Mouse (Mus musculus): ENCODE measurements around the gene Prss27. TPM values are rescaled to one million over a fixed set of nuclear protein-coding genes. Genes with fewer than 3 reads are reported as not detected.

Prss27 gene
- polyA plus RNA-seq, 1 experiment from 2014 or later = 0.28 TPM

DNA sequence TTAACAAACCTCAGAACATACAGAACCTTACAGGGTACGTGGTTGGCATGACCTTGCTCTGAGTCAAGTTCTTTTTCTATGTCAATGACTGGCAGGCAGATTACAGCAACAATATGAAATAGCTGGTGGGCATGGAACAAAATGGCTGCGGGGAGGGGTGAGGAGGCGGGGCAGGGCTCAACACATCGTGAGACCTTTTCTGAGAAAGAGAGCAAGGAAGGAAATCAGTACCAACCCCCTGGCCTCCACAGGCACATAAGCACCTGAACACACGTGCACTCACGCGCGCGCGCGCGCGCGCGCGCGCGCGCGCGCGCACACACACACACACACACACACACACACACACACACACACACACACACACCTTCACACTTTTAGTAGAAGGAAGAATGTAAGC is 7.4 kb upstream of the Prss27 start:
- in situ Hi-C loops (cut with MboI; ENCODE audit: low pct_unique_long_range_greater_than_20kb) = no loop called here
- ATAC-seq (no peak), DNase-seq (ENCODE audit: low read depth, low spot score) (no peak)
- CTCF ChIA-PET = interaction anchor here (1.5 kb wide), 1 partner anchor 9 kb away, joined by 3 read pairs; no protein-coding TSS in a partner anchor
- H3K27me3 ChIP-seq = no peaks in the 10 kb centered on the region
- no peak for TF ChIP-seq CTCF (IDR thresholded peaks at IDR 0.05)
- POLR2A ChIA-PET = no interaction called here

DNA sequence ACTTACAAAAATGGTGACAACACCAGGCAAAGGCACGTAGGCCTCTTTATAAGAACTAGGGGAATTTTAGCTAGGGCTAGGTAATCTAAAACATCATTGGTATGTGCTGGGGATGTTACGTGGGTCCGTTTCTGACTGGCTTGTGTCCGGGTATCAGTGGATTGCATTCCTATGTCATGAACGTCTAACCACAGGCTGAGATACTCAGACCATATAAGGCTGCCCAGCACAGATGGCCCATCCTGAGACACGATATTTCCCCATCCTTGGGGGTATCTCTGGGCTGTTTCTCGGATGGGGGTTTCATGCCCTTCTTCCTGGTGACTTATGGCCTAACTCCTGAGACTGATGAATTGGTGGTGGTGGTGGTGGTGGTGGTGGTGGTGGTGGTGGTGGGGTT is 2.9 kb upstream of the Prss27 start:
- peak; percentile 47 for DNase-seq (ENCODE audit: low read depth, low spot score)
- ChIA-PET POLR2A (no interaction called here), CTCF (no interaction called here)
- TF ChIP-seq CTCF (IDR thresholded peaks at IDR 0.05) = no peak
- peak; percentile 97 for ATAC-seq
- no peaks in the 10 kb centered on the region for H3K27me3 ChIP-seq
- in situ Hi-C loops (cut with MboI; ENCODE audit: low pct_unique_long_range_greater_than_20kb) = no loop called here

DNA sequence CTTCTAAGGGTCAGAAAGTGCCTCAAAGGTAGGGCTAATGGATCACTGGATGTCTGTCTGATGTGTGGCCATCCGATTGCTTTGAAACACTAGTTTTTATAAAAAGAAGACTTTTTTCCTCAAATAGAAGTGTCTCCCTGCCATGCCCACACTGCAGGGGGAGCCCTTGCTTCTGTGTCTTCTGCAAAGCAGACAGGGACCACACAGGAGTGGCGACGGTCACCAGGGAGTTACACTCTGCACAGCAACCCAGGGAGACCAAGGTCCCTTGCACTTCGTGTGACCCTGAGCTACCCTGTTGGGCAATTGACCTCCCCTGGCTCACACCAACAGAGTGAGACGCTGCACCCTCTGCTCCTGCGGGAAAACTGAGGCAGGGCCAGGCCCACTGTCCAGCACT is 990 bp upstream of the Prss27 start:
- no peak for TF ChIP-seq CTCF (IDR thresholded peaks at IDR 0.05)
- no peaks in the 10 kb centered on the region for H3K27me3 ChIP-seq
- CTCF ChIA-PET = interaction anchor here (1.2 kb wide), 1 partner anchor 28 kb away, joined by 3 read pairs; no protein-coding TSS in a partner anchor
- in situ Hi-C loops (cut with MboI; ENCODE audit: low pct_unique_long_range_greater_than_20kb) = no loop called here
- POLR2A ChIA-PET = interaction anchor here (0.6 kb wide), 1 partner anchor 16 kb away, joined by 3 read pairs; no protein-coding TSS in a partner anchor
- DNase-seq (ENCODE audit: low read depth, low spot score) (no peak), ATAC-seq (no peak)

DNA sequence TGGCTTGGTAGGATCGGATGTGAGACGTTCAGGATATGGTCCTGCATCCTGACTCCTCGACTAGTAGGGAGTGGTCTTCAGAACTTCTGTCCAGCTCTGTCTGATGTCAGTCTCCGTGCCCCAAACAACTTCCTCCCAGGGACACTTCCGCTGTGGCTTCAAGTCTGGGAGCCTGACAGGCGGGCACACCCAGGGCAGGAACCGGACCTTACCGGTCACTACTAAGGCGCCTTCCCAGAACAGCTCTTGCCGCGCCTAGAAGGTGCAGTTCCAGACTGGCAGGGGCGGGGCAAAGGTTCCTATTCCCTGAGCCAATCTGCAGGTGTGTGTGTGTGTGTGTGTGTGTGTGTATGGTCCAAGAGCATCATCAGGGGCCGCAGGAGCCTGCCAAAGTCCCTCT is 584 bp upstream of the Prss27 start:
- no peaks in the 10 kb centered on the region for H3K27me3 ChIP-seq
- CTCF ChIA-PET = interaction anchor here (1.2 kb wide), 1 partner anchor 28 kb away, joined by 3 read pairs; no protein-coding TSS in a partner anchor
- DNase-seq (ENCODE audit: low read depth, low spot score) = no peak
- ATAC-seq = no peak
- TF ChIP-seq CTCF (IDR thresholded peaks at IDR 0.05) = no peak
- POLR2A ChIA-PET = no interaction called here
- in situ Hi-C loops (cut with MboI; ENCODE audit: low pct_unique_long_range_greater_than_20kb) = no loop called here

DNA sequence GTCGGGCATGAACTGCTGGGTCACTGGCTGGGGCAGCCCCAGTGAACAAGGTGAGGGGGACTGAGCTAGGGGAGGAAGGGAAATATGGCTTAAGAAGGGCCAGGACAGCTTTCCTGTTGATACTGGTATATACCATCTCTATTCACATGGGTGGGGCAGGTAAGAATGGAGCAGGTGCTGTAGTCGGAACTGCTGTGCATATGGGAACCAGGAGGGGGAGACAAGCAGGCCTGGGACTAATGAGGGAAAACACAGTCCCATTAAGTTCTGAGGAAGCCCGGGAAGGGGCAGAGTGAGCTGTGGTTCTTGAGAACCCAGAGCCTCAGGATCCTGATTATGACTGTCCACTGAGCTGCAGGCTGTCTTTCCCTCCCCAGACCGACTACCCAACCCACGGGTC is 6.5 kb downstream of the Prss27 start:
- no peak for ATAC-seq
- TF ChIP-seq CTCF (IDR thresholded peaks at IDR 0.05) = no peak
- no peaks in the 10 kb centered on the region for H3K27me3 ChIP-seq
- in situ Hi-C loops (cut with MboI; ENCODE audit: low pct_unique_long_range_greater_than_20kb) = loop anchor here (10.0 kb wide), 1 partner anchor 70 kb away; no protein-coding TSS in a partner anchor
- DNase-seq (ENCODE audit: low read depth, low spot score) = no peak
- ChIA-PET CTCF (interaction anchor here (2.0 kb wide), 1 partner anchor 10 kb away, joined by 5 read pairs; no protein-coding TSS in a partner anchor), POLR2A (no interaction called here)

DNA sequence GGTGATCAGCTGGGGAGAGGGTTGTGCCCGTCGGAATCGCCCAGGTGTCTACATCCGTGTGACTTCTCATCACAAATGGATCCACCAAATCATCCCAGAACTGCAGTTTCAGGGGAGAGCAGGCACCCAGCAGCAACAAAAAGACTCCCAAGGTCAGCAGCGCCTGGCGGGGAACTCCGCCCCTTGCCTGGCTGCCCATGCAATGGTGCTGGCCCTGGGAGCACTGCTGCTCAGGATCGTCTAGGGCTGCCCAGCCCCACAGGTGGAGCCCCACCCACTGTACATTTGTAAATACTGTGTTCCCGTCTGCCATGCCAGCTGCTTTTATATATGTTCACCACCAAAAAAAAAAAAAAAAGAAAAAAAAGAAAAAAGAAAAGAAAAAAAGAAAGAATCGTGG is 7.7 kb downstream of the Prss27 start:
- no peak for TF ChIP-seq CTCF (IDR thresholded peaks at IDR 0.05)
- in situ Hi-C loops (cut with MboI; ENCODE audit: low pct_unique_long_range_greater_than_20kb) = loop anchor here (10.0 kb wide), 1 partner anchor 71 kb away; no protein-coding TSS in a partner anchor
- H3K27me3 ChIP-seq = no peaks in the 10 kb centered on the region
- ATAC-seq (no peak), DNase-seq (ENCODE audit: low read depth, low spot score) (no peak)
- POLR2A ChIA-PET = interaction anchor here (1.2 kb wide), 1 partner anchor 10 kb away, joined by 3 read pairs; no protein-coding TSS in a partner anchor
- CTCF ChIA-PET = interaction anchor here (0.8 to 2.0 kb wide), 2 partner anchors 8 to 22 kb away, joined by 3 to 5 read pairs; no protein-coding TSS in a partner anchor

DNA sequence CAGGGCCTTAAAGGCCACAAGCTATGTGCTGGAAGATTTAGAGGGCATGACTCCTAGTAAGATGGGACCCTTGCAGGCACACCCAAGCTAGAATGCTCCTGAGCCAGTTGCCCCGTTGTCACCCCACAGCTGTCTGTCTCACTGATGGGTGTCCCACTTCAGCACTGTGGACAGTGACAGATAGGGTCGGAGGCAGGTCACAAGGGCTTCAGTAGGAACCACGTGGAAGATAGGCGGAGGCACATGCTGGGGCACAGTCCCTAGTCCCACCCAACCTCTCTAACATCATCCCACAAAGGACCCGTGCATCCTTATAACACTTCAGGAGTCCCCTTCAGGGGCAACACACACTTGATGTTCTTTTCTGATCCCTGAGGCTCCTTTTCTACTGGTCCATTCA is 8.1 kb downstream of the Prss27 start:
- ATAC-seq = no peak

DNA sequence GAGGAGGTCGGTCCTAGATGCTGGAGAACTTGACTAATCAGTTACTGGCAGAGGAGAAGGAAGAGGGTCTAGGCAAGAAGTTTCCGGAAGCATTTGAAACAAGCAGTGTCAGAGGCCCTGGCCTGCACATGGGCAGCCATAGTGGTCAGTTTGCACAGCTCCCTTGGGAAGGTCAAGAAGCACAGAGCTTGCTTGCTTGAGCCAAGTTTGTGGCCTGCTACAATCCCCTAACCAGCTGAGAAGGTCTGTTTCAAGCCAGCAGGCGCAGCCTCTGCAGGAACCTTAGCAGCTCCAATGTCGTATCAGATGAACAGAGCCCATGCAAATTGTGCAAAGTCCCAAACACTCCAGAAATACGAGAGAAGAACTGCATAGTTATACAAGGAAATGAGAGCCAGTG is 10.1 kb downstream of the Prss27 start:
- CTCF ChIA-PET = interaction anchor here (0.9 kb wide), 1 partner anchor 31 kb away, joined by 3 read pairs; no protein-coding TSS in a partner anchor
- no peak for TF ChIP-seq CTCF (IDR thresholded peaks at IDR 0.05)
- POLR2A ChIA-PET = no interaction called here
- H3K27me3 ChIP-seq = no peaks in the 10 kb centered on the region
- ATAC-seq (no peak), DNase-seq (ENCODE audit: low read depth, low spot score) (no peak)
- in situ Hi-C loops (cut with MboI; ENCODE audit: low pct_unique_long_range_greater_than_20kb) = loop anchor here (10.0 kb wide), 1 partner anchor 73 kb away; no protein-coding TSS in a partner anchor

More for the DNA sequence above, 8.1 kb downstream of the Prss27 start:
- no peak for DNase-seq (ENCODE audit: low read depth, low spot score)
- ChIA-PET CTCF (interaction anchor here (0.8 to 2.0 kb wide), 2 partner anchors 8 to 21 kb away, joined by 3 to 5 read pairs; no protein-coding TSS in a partner anchor), POLR2A (interaction anchor here (0.5 to 1.2 kb wide), 2 partner anchors 9 to 37 kb away, joined by 3 to 4 read pairs; no protein-coding TSS in a partner anchor)
- H3K27me3 ChIP-seq = no peaks in the 10 kb centered on the region
- no peak for TF ChIP-seq CTCF (IDR thresholded peaks at IDR 0.05)
- in situ Hi-C loops (cut with MboI; ENCODE audit: low pct_unique_long_range_greater_than_20kb) = loop anchor here (10.0 kb wide), 1 partner anchor 71 kb away; no protein-coding TSS in a partner anchor

DNA sequence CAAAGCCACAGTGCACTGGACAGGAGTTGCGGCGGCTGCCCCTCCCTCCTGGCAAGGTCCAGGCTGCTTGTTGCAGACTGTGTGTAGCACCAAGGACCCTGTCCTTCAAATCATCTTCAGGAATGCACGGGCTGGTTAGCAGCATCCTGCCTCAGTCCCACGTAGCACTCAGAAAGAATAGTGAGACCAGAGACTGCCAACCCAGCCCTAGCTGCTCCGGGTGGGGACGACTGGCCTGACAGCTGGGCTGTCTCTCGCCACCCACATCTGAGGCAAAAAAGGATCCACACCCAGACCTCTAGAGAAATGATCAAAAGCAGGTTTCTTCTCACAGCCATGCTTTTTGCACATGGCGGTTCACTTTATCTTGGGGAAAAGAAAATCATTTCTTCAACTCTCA is 11.1 kb downstream of the Prss27 start:
- TF ChIP-seq CTCF (IDR thresholded peaks at IDR 0.05) = no peak
- ChIA-PET CTCF (no interaction called here), POLR2A (no interaction called here)
- DNase-seq (ENCODE audit: low read depth, low spot score) (no peak), ATAC-seq (no peak)
- no peaks in the 10 kb centered on the region for H3K27me3 ChIP-seq
- in situ Hi-C loops (cut with MboI; ENCODE audit: low pct_unique_long_range_greater_than_20kb) = loop anchor here (10.0 kb wide), 1 partner anchor 74 kb away; no protein-coding TSS in a partner anchor

DNA sequence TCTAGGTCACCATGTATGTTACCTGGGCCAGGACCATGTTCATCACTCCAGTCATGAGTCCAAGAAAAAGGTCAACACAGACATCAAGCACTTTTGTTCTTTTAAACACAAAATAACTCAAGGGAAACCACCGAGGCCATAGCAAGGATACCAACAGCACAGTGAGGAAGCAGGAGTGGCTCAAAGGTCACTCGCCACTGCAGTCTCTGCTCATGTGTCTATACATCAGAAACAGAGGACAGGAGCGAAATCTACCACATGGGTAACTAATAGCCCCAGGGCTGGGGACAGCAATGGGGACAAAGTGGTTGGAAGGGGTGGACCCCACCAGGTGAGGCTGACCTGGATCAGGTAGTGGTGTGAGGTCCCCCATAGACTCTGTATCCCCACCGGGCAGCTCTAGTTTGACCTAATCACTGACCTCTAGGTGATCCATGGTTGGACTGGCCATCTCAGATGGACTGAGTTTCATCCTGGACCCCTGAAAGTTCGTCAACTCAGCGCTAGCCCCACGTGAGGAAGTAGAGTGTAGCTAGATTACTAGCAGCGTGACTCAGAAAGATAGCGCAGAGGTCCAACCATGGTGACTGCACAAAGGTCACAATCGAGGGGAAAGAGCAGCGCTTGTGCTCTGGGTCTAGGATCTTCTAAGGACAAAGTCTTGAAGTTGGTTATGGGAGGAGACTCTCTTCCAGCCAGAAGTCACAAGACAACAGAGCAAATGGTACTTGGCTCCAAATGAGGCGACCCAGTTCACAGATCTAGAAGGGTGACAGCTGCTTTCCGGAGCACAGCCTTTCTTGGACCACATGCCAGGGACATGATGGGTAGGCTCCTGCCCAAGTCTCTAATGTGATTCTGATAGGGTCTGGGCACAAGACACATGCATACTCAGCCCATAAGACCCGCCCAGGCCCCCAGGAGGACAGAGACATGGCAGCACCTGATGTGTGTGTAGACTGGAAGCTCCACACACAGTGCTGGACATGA is 19.0 kb downstream of the Prss27 start:
- ATAC-seq (no peak), DNase-seq (ENCODE audit: low read depth, low spot score) (no peak)
- TF ChIP-seq CTCF (IDR thresholded peaks at IDR 0.05) = no peak
- no peaks in the 10 kb centered on the region for H3K27me3 ChIP-seq
- in situ Hi-C loops (cut with MboI; ENCODE audit: low pct_unique_long_range_greater_than_20kb) = no loop called here
- ChIA-PET POLR2A (no interaction called here), CTCF (no interaction called here)

Measured in Patski (cell line).